Mouse (Mus musculus): Measurements from ENCODE around the gene Eif2b4. TPM values are rescaled to one million over a fixed set of nuclear protein-coding genes. Genes with fewer than 3 reads are reported as not detected.

The Eif2b4 gene
- polyA plus RNA-seq, 1 experiment from 2014 or later, result 73.3 TPM

GRCm38 (mm10) chr5:31194486-31195485, 1.6 kb upstream of the Eif2b4 start:
- WGBS, result 91% methylated on average over 16 of the region's 16 CpGs
- peaks cover 16% of the 10 kb centered on the region for H3K4me1 ChIP-seq (ENCODE audit: control insufficient read depth, insufficient read depth, low read length)
- peaks cover 60% of the 10 kb centered on the region for H3K36me3 ChIP-seq (ENCODE audit: control insufficient read depth, insufficient read depth)
- H3K9me3 ChIP-seq (replicated peaks; ENCODE audit: control insufficient read depth, low read length), result no peaks in the 10 kb centered on the region
- no peak for ATAC-seq (replicated peaks; ENCODE audit: extremely low read depth, insufficient read depth, low FRiP score)
- H3K27ac ChIP-seq (ENCODE audit: low read length), result no peak overlapping the region
- H3K27me3 ChIP-seq (ENCODE audit: control insufficient read depth, insufficient read depth, low read length), result no peaks in the 10 kb centered on the region
- peak overlapping the region; percentile 98 for H3K4me3 ChIP-seq (ENCODE audit: low read length)
- peak overlapping the region; percentile 77; the same call in 1 of the 2 replicates for H3K9ac ChIP-seq (ENCODE audit: low read length)
- H3K4me2 ChIP-seq (ENCODE audit: low read depth, low read length), result peak overlapping the region; percentile 95

GRCm38 (mm10) chr5:31193631-31194281, 526 bp upstream of the Eif2b4 start:
- Histone ChIP-seq H3K4me3 (ENCODE audit: low read length) (peak overlapping the region; percentile 98), H3K9me3 (replicated peaks; ENCODE audit: control insufficient read depth, low read length) (no peaks in the 10 kb centered on the region), H3K9ac (ENCODE audit: low read length) (peak overlapping the region; percentile 77), H3K27ac (ENCODE audit: low read length) (peak overlapping the region; percentile 80), H3K27me3 (ENCODE audit: control insufficient read depth, insufficient read depth, low read length) (no peaks in the 10 kb centered on the region), H3K36me3 (ENCODE audit: control insufficient read depth, insufficient read depth) (peaks cover 56% of the 10 kb centered on the region), H3K4me1 (ENCODE audit: control insufficient read depth, insufficient read depth, low read length) (peaks cover 16% of the 10 kb centered on the region), H3K4me2 (ENCODE audit: low read depth, low read length) (peak overlapping the region; percentile 95)
- ATAC-seq (replicated peaks; ENCODE audit: extremely low read depth, insufficient read depth, low FRiP score), result 0 out of 2 replicates have a peak, but pooled peaks have one; percentile 0
- WGBS, result 9% methylated on average over 25 of the region's 25 CpGs

- peak overlapping the region; percentile 92 for H3K9ac ChIP-seq (ENCODE audit: low read length)
- peaks cover 57% of the 10 kb centered on the region for H3K36me3 ChIP-seq (ENCODE audit: control insufficient read depth, insufficient read depth)
- H3K27ac ChIP-seq (ENCODE audit: low read length), result peak overlapping the region; percentile 96
- H3K9me3 ChIP-seq (replicated peaks; ENCODE audit: control insufficient read depth, low read length), result no peaks in the 10 kb centered on the region
- peak overlapping the region; percentile 91 for H3K4me2 ChIP-seq (ENCODE audit: low read depth, low read length)
- H3K27me3 ChIP-seq (ENCODE audit: control insufficient read depth, insufficient read depth, low read length), result no peaks in the 10 kb centered on the region
- H3K4me1 ChIP-seq (ENCODE audit: control insufficient read depth, insufficient read depth, low read length), result peaks cover 16% of the 10 kb centered on the region
- H3K4me3 ChIP-seq (ENCODE audit: low read length), result peak overlapping the region; percentile 98
- ATAC-seq (replicated peaks; ENCODE audit: extremely low read depth, insufficient read depth, low FRiP score), result peak; percentile 59
- WGBS, result 12% methylated on average over 42 of the region's 42 CpGs
Measured at GRCm38 (mm10) chr5:31192045-31192938, 938 bp downstream of the Eif2b4 start.

GRCm38 (mm10) chr5:31190201-31190600, 3.0 kb downstream of the Eif2b4 start:
- Histone ChIP-seq H3K4me3 (ENCODE audit: low read length) (no peak overlapping the region), H3K9me3 (replicated peaks; ENCODE audit: control insufficient read depth, low read length) (no peaks in the 10 kb centered on the region), H3K4me1 (ENCODE audit: control insufficient read depth, insufficient read depth, low read length) (peaks cover 16% of the 10 kb centered on the region), H3K27me3 (ENCODE audit: control insufficient read depth, insufficient read depth, low read length) (no peaks in the 10 kb centered on the region), H3K9ac (ENCODE audit: low read length) (no peak overlapping the region), H3K27ac (ENCODE audit: low read length) (no peak overlapping the region), H3K4me2 (ENCODE audit: low read depth, low read length) (no peak overlapping the region), H3K36me3 (ENCODE audit: control insufficient read depth, insufficient read depth) (peaks cover 38% of the 10 kb centered on the region)
- ATAC-seq (replicated peaks; ENCODE audit: extremely low read depth, insufficient read depth, low FRiP score), result no peak
- WGBS, result 88% methylated on average over 9 of the region's 9 CpGs

GRCm38 (mm10) chr5:31188223-31188840, 4.9 kb downstream of the Eif2b4 start:
- no peak overlapping the region for H3K9ac ChIP-seq (ENCODE audit: low read length)
- H3K9me3 ChIP-seq (replicated peaks; ENCODE audit: control insufficient read depth, low read length), result no peaks in the 10 kb centered on the region
- H3K27me3 ChIP-seq (ENCODE audit: control insufficient read depth, insufficient read depth, low read length), result no peaks in the 10 kb centered on the region
- ATAC-seq (replicated peaks; ENCODE audit: extremely low read depth, insufficient read depth, low FRiP score), result no peak
- no peak overlapping the region for H3K4me2 ChIP-seq (ENCODE audit: low read depth, low read length)
- peaks cover 9% of the 10 kb centered on the region for H3K4me1 ChIP-seq (ENCODE audit: control insufficient read depth, insufficient read depth, low read length)
- H3K27ac ChIP-seq (ENCODE audit: low read length), result no peak overlapping the region
- no peak overlapping the region for H3K4me3 ChIP-seq (ENCODE audit: low read length)
- WGBS, result 78% methylated on average over 4 of the region's 4 CpGs
- H3K36me3 ChIP-seq (ENCODE audit: control insufficient read depth, insufficient read depth), result peaks cover 36% of the 10 kb centered on the region

- Histone ChIP-seq H3K36me3 (ENCODE audit: control insufficient read depth, insufficient read depth) (peaks cover 16% of the 10 kb centered on the region), H3K27ac (ENCODE audit: low read length) (no peak overlapping the region), H3K4me1 (ENCODE audit: control insufficient read depth, insufficient read depth, low read length) (peaks cover 7% of the 10 kb centered on the region), H3K9me3 (replicated peaks; ENCODE audit: control insufficient read depth, low read length) (no peaks in the 10 kb centered on the region), H3K27me3 (ENCODE audit: control insufficient read depth, insufficient read depth, low read length) (no peaks in the 10 kb centered on the region), H3K9ac (ENCODE audit: low read length) (no peak overlapping the region), H3K4me3 (ENCODE audit: low read length) (no peak overlapping the region), H3K4me2 (ENCODE audit: low read depth, low read length) (no peak overlapping the region)
- no peak for ATAC-seq (replicated peaks; ENCODE audit: extremely low read depth, insufficient read depth, low FRiP score)
- 40% methylated on average over 4 of the region's 4 CpGs for WGBS
Measured at GRCm38 (mm10) chr5:31183678-31184077, 9.6 kb downstream of the Eif2b4 start.

GRCm38 (mm10) chr5:31181183-31181770, 12.0 kb downstream of the Eif2b4 start:
- no peak overlapping the region for H3K4me2 ChIP-seq (ENCODE audit: low read depth, low read length)

More at GRCm38 (mm10) chr5:31181183-31181770, 12.0 kb downstream of the Eif2b4 start:
- Histone ChIP-seq H3K9me3 (replicated peaks; ENCODE audit: control insufficient read depth, low read length) (no peaks in the 10 kb centered on the region), H3K9ac (ENCODE audit: low read length) (no peak overlapping the region), H3K4me1 (ENCODE audit: control insufficient read depth, insufficient read depth, low read length) (peaks cover 8% of the 10 kb centered on the region), H3K36me3 (ENCODE audit: control insufficient read depth, insufficient read depth) (peaks cover 2% of the 10 kb centered on the region; the same call in 1 of the 2 replicates), H3K4me3 (ENCODE audit: low read length) (no peak overlapping the region), H3K27me3 (ENCODE audit: control insufficient read depth, insufficient read depth, low read length) (no peaks in the 10 kb centered on the region), H3K27ac (ENCODE audit: low read length) (no peak overlapping the region)
- no peak for ATAC-seq (replicated peaks; ENCODE audit: extremely low read depth, insufficient read depth, low FRiP score)
- WGBS, result 92% methylated on average over 9 of the region's 9 CpGs
